Mouse (Mus musculus) ES-Bruce4 (cell line): Measurements from ENCODE around the gene Mcm3. TPM values are rescaled to one million over a fixed set of nuclear protein-coding genes. Genes with fewer than 3 reads are reported as not detected.

Source experiments
- H3K27ac ChIP-seq: 2 replicates; pipeline ENCODE4 v1.5.1; 2012; ENCODE audit warnings: low read length, inconsistent platforms; ENCODE audit not compliant: insufficient read depth
- H3K27me3 ChIP-seq: 2 replicates; pipeline ENCODE4 v1.6.1; 2012; ENCODE audit warnings: mild to moderate bottlenecking, low read length, inconsistent platforms; ENCODE audit not compliant: control insufficient read depth, poor library complexity, insufficient read depth, severe bottlenecking
- H3K36me3 ChIP-seq: 2 replicates; pipeline ENCODE4 v1.6.1; 2012; ENCODE audit warnings: inconsistent platforms, mild to moderate bottlenecking, low read length, moderate library complexity; ENCODE audit not compliant: control insufficient read depth, poor library complexity, insufficient read depth, severe bottlenecking
- H3K4me1 ChIP-seq: one replicate; pipeline ENCODE4 v1.8.1; 2011; ENCODE audit warnings: low read length; ENCODE audit not compliant: control insufficient read depth, insufficient read depth
- H3K4me3 ChIP-seq: 2 replicates; pipeline ENCODE4 v1.5.1; 2011; ENCODE audit warnings: low read depth, mild to moderate bottlenecking, low read length
- H3K9ac ChIP-seq: 2 replicates; pipeline ENCODE4 v1.6.1; 2012; ENCODE audit warnings: low read depth, mild to moderate bottlenecking, inconsistent platforms; ENCODE audit not compliant: poor library complexity, severe bottlenecking
- H3K9me3 ChIP-seq: replicated peaks from 2 replicates; pipeline ENCODE4 v1.6.1; 2012; ENCODE audit warnings: mild to moderate bottlenecking, low read length, inconsistent platforms; ENCODE audit not compliant: control insufficient read depth, poor library complexity, insufficient read depth, severe bottlenecking
- CTCF ChIP-seq: IDR thresholded peaks from one replicate; pipeline ENCODE4 v1.8.1; 2011; ENCODE audit warnings: low read depth, low read length
- EP300 ChIP-seq: IDR thresholded peaks from 2 replicates; pipeline ENCODE4 v1.6.1; 2011; ENCODE audit warnings: low read depth, low read length; ENCODE audit not compliant: insufficient read depth
- POLR2A ChIP-seq: IDR thresholded peaks from one replicate; pipeline ENCODE4 v1.8.1; 2011; ENCODE audit warnings: low read length; ENCODE audit not compliant: insufficient read depth
- polyA plus RNA-seq: library from polyadenylated mRNA; stranded (reverse); fragments of >200 nt; gene quantifications from 2 replicates; pipeline ENCODE4 v1.2.4, GENCODE M21; 2011; ENCODE audit warnings: low read depth; ENCODE audit not compliant: missing spikeins, insufficient read depth, insufficient read length

The Mcm3 gene
- polyA plus RNA-seq, 1 experiment, result 178 TPM

DNA sequence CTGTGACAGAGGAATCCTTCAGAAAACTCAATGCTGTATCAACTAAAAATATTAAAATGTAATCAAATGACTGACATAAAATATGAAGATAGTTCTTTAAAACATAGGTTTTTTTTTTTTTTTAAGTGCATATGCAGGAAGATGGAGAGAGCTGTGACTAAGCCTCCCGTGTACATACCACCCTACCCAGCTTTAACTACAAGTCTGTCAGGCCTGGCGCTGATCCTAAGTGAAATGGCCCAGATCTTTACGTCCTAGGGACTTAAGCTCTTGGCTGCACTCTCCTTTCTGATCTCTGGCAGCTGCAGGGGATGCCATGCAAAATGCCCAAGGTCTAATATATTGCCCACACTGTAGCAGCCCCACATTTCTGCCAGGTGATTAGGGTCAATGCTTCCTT, 40.7 kb upstream of the Mcm3 start:
- Histone ChIP-seq H3K36me3 (no peaks in the 10 kb centered on the region), H3K9ac (no peak overlapping the region), H3K4me3 (no peak overlapping the region), H3K4me1 (no peaks in the 10 kb centered on the region), H3K27me3 (no peaks in the 10 kb centered on the region), H3K9me3 (no peaks in the 10 kb centered on the region; the same call in 1 of the 2 replicates), H3K27ac (no peak overlapping the region)
- no peak for TF ChIP-seq EP300
- TF ChIP-seq CTCF, result no peak
- TF ChIP-seq POLR2A, result no peak

DNA sequence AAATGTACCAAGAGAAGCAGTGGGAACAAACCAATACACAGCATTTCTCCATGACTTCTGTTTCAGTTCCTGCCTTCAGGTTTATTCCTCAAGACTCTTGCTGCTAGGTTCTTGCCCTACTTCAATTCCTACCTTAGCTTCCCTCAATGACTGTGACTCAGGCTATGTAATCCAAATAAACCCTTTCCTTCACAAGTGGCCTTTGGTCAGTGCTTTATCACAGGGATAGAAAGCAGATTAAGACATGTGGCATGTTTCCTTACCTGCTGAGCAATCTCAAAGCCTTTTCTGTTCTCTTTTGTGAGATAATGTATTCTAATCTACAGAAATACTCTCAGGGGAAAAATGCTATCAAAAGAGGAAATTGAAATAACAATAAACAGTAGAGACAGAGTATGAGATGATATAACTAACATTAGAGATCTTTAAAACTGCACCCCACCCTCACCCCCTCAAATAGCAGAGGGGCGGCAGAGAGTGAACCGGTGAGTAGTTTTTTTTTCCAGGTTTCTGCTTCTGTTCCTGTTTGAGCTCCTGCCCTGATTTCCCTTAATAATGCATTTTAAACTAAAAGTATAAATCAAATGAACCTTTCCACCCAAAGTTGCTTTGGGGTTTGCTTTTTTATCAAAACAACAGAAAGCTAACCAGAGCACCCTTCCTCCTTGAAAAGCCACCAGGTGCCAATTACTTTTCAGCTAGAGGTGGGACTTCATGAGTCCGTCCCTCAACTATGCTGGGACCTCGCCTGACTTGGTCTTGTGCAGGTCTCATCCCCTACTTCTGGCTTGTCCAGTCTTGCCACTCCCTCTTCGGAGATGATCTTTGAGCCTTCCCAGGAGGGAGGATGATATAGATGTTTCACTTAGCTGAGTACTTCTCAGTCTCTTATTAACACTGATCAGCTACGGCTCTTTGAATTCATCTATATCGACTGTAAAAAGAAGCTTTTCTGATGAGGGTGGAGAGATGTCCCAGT, 37.1 kb upstream of the Mcm3 start:
- Histone ChIP-seq H3K27ac (no peak overlapping the region), H3K9ac (no peak overlapping the region), H3K9me3 (peaks cover 9% of the 10 kb centered on the region), H3K4me3 (no peak overlapping the region), H3K4me1 (no peaks in the 10 kb centered on the region), H3K27me3 (no peaks in the 10 kb centered on the region), H3K36me3 (no peaks in the 10 kb centered on the region)
- TF ChIP-seq POLR2A (no peak), CTCF (no peak), EP300 (no peak)

DNA sequence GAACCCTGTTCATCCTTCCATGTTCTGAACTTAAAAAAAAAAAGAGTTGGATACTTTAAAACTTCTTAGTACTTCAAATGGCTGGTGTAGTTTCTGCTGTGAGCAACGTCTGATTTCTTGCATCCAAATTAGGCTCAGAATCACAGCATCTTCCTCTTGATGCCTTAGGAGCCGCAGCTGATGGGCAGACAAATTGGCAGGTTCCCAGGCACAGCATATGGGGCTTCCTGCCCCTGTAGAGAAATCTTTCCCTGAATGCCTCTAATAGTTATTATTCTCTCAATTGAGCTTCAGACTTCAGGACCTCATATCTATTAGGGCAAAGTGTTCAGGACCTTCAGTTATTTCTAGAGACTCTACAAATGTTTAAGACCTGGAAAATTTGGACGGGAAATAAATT, 19.8 kb upstream of the Mcm3 start:
- H3K27ac ChIP-seq, result no peak overlapping the region
- H3K36me3 ChIP-seq, result no peaks in the 10 kb centered on the region
- no peak overlapping the region for H3K4me3 ChIP-seq
- no peak for TF ChIP-seq CTCF
- TF ChIP-seq POLR2A, result no peak
- no peak for TF ChIP-seq EP300
- no peaks in the 10 kb centered on the region; the same call in 1 of the 2 replicates for H3K9me3 ChIP-seq
- H3K27me3 ChIP-seq, result no peaks in the 10 kb centered on the region
- H3K9ac ChIP-seq, result no peak overlapping the region
- H3K4me1 ChIP-seq, result no peaks in the 10 kb centered on the region

DNA sequence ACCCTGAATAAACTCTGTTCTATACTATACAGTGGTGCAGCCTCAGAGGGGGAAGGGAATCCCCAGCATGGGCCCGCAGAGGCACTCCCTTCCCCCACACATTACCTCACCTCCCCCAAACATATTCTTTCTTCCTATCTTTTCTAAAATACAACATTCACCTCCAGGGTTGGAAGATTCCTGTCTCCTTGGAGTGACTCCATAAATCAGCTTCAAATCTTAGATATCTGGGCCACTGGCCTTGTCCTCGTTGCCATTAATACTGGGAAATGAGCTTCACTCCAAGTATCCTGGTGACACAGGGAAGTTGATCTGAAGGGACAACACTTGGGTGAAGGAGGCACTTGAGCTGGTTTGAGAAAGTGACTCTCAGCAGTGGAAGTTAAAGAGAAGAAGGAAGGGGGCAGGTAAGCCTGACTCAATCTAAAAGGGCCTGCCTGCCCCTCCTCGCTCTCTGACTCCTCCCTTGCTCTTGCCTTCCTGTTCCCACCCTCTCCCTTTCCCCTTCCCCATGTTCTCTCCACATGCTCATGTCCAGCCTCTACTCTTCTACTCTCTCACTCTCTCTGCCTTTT, 16.5 kb upstream of the Mcm3 start:
- no peaks in the 10 kb centered on the region; the same call in 1 of the 2 replicates for H3K9me3 ChIP-seq
- no peak overlapping the region for H3K9ac ChIP-seq
- TF ChIP-seq EP300, result no peak
- H3K27ac ChIP-seq, result no peak overlapping the region
- no peaks in the 10 kb centered on the region for H3K36me3 ChIP-seq
- H3K4me3 ChIP-seq, result no peak overlapping the region
- no peaks in the 10 kb centered on the region for H3K27me3 ChIP-seq
- H3K4me1 ChIP-seq, result no peaks in the 10 kb centered on the region

DNA sequence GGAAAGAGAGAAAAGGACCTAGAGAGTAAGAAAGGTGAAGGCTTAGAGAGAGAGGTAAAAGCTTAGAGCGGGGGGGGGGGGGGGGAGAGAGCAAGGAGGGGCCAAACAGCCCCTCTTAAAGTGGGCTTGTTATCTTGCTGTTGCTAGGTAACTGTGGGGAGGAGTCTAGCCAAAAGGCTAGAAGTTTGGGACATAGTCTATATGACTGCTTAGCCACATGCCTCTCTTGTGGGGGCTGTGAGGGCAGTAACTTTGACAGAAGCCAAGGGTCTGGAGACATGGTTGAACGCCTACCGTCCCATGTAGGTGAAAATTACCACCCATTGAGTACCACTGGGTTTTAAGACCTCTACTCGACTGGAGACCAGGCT, 13.0 kb upstream of the Mcm3 start:
- Histone ChIP-seq H3K27ac (no peak overlapping the region), H3K4me1 (no peaks in the 10 kb centered on the region), H3K9me3 (no peaks in the 10 kb centered on the region; the same call in 1 of the 2 replicates)

DNA sequence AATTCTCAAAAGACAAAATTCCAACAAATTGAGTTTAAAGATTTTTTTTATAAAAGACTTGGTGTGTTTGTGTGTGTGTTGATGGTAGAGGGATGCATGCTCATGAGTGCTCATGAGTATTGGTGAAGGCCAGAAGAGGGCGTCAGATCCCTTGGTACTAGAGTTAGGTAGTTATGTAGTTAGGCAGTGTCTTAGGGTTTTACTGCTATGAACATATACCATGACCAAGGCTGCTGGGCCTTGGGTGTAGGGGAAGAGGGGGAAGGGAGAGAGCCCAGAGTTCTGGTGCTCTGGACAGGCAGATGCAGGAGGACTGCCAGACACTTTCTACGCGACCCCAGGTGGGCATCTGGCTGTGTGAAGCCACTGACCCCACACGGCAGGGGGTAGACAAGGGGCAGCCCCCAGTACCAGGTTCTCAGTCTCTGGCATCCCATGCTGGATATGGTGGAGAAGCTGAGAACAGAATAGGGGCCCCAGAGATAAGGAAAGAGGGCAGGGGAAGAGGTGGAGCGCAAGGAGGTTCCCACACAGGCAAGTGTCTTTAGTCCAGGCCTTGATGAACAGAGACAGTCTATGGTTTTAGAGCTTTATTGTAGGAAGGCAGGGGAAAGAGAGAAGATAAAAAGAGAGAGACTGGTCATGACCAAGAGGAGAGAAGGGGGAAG, 12.5 kb upstream of the Mcm3 start:
- no peak overlapping the region for H3K4me3 ChIP-seq
- no peaks in the 10 kb centered on the region for H3K27me3 ChIP-seq
- H3K4me1 ChIP-seq, result no peaks in the 10 kb centered on the region
- H3K9me3 ChIP-seq, result no peaks in the 10 kb centered on the region; the same call in 1 of the 2 replicates
- no peak for TF ChIP-seq EP300
- no peak overlapping the region for H3K9ac ChIP-seq
- H3K36me3 ChIP-seq, result no peaks in the 10 kb centered on the region
- H3K27ac ChIP-seq, result no peak overlapping the region

More for the DNA sequence above, 13.0 kb upstream of the Mcm3 start:
- TF ChIP-seq EP300, result no peak
- TF ChIP-seq CTCF, result no peak
- TF ChIP-seq POLR2A, result no peak
- H3K9ac ChIP-seq, result no peak overlapping the region
- H3K27me3 ChIP-seq, result no peaks in the 10 kb centered on the region
- H3K4me3 ChIP-seq, result no peak overlapping the region
- no peaks in the 10 kb centered on the region for H3K36me3 ChIP-seq
